Comparison of ENCODE assay signal across 15 mouse cellular contexts in the genomic region with DNA sequence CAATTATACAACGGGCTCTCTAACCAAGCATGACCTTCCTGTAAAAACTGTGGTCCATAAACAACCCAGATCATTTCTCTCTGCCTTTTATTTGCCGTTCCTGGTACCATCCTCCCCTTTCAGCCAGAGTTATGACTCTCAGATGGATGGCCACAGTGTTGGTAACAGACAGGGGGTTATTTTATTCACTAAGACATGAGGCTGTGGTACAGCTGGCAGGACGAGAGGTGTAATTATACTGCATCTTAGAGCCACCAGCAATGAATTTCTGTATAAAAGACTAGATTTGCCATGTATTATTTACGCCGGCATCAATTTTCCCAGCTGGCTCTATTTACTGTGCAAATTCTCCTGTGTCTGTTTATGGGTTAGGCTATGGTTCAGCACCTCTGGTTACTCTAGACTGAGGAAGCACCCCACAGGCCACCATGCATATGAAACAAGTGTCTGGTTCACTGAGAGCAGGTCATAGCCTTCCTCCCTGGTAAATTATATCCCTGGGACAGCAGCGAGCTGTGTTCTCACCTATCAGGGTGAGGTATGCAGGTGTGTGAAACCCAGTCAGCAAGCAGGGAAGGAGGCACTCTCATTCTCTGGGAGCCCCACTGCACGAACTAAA. TPM values are rescaled to one million over a fixed set of nuclear protein-coding genes. Genes with fewer than 3 reads are reported as not detected.
"Had no signal": no experiment of that assay in that cellular context is flagged by ENCODE, and none has a peak within 500 bp of the region (broad histone marks: within the 10 kb centered on the region; RNA-seq: fewer than 3 reads in every experiment).

No protein-coding gene starts in this region.

- ATAC-seq: intestine, embryonic 16.5 days; midbrain, embryonic 16.5 days had no signal

- DNase-seq: kidney, adult 18-20 months; kidney, postnatal 10 days; layer of hippocampus, postnatal 36 days; liver, embryonic 13.5 days; lung, adult 2 months; lung, postnatal 14 days; lung, postnatal 4 days; thymus, adult 18-20 months; thymus, postnatal 36 days had no signal

- H3K27ac ChIP-seq: left cerebral cortex, adult 2 months; liver, embryonic 13.5 days had no signal

- H3K9ac ChIP-seq: liver, embryonic 13.5 days had no signal

- H3K4me2 ChIP-seq: liver, embryonic 13.5 days; midbrain, embryonic 11.5 days had no signal

- H3K4me3 ChIP-seq: left cerebral cortex, adult 2 months; liver, embryonic 13.5 days; myocyte had no signal

- H3K9me3 ChIP-seq: liver, embryonic 13.5 days had no signal

- H3K27me3 ChIP-seq: liver, embryonic 13.5 days had no signal

RNA-seq across cellular contexts. Expression of gene Fndc8, which starts 14.1 kb away (rescaled TPM):
- polyA plus RNA-seq: liver, adult 2 months had no signal
